Mouse (Mus musculus) gastrocnemius, adult 8-10 months (tissue): ENCODE measurements around the gene Nudt4. TPM values are rescaled to one million over a fixed set of nuclear protein-coding genes. Genes with fewer than 3 reads are reported as not detected.

Experiments used
- DNase-seq, 2 experiments: peaks; one replicate each; pipeline ENCODE4 v3.0.0; 2022; ENCODE audit warnings: low spot score in 2 of 2
- total RNA-seq, 4 experiments: library from RNA; stranded (reverse); gene quantifications; 2 replicates each; pipeline ENCODE4 v1.2.4; 2022

Nudt4 gene
- 100 to 1,000 TPM; 270 to 418 (median 347) TPM for total RNA-seq

- DNase-seq, result peak; percentile 61 to 81
Observed at GRCm38 (mm10) chr10:95563851-95564845, at the start of gene Nudt4. Gene Nudt4 (minus strand): TSS chr10:95564146.

GRCm38 (mm10) chr10:95611331-95611721, 47.4 kb upstream of the Nudt4 start:
- no peak for DNase-seq

- no peak for DNase-seq
Observed at GRCm38 (mm10) chr10:95610666-95611330, 46.9 kb upstream of the Nudt4 start.

GRCm38 (mm10) chr10:95604979-95605613, 41.1 kb upstream of the Nudt4 start:
- no peak for DNase-seq

- no peak for DNase-seq
Observed at GRCm38 (mm10) chr10:95600527-95600926, 36.6 kb upstream of the Nudt4 start.

- no peak for DNase-seq
Observed at GRCm38 (mm10) chr10:95599740-95600139, 35.8 kb upstream of the Nudt4 start.

GRCm38 (mm10) chr10:95598056-95598587, 34.2 kb upstream of the Nudt4 start:
- no peak for DNase-seq

GRCm38 (mm10) chr10:95595852-95596639, 32.1 kb upstream of the Nudt4 start:
- no peak for DNase-seq

- no peak for DNase-seq
Observed at GRCm38 (mm10) chr10:95594414-95594813, 30.5 kb upstream of the Nudt4 start.

GRCm38 (mm10) chr10:95591257-95591656, 27.3 kb upstream of the Nudt4 start:
- DNase-seq, result no peak

- no peak for DNase-seq
Observed at GRCm38 (mm10) chr10:95590196-95590595, 26.2 kb upstream of the Nudt4 start.

- no peak for DNase-seq
Observed at GRCm38 (mm10) chr10:95589196-95589595, 25.2 kb upstream of the Nudt4 start.

GRCm38 (mm10) chr10:95587509-95588220, 23.7 kb upstream of the Nudt4 start:
- no peak for DNase-seq

- no peak for DNase-seq
Observed at GRCm38 (mm10) chr10:95585554-95585953, 21.6 kb upstream of the Nudt4 start.

GRCm38 (mm10) chr10:95577567-95577950, 13.6 kb upstream of the Nudt4 start:
- no peak for DNase-seq

- no peak for DNase-seq
Observed at GRCm38 (mm10) chr10:95576876-95577566, 13.1 kb upstream of the Nudt4 start.

GRCm38 (mm10) chr10:95575839-95576380, 12.0 kb upstream of the Nudt4 start:
- DNase-seq, result no peak

- no peak for DNase-seq
Observed at GRCm38 (mm10) chr10:95574994-95575393, 11.0 kb upstream of the Nudt4 start.

- no peak for DNase-seq
Observed at GRCm38 (mm10) chr10:95569441-95569840, 5.5 kb upstream of the Nudt4 start.
